Mouse (Mus musculus) thymus, postnatal 25 days (tissue): ENCODE results near the gene Rcn3.
"Not testable (repeated sequence)": the region's sequence is repeated elsewhere in the genome, so short reads cannot be mapped to it uniquely, and the experiment has no call there.

ENCODE experiments used
- DNase-seq: peaks from one replicate; pipeline ENCODE4 v3.0.0; 2022

Gene Rcn3

DNA sequence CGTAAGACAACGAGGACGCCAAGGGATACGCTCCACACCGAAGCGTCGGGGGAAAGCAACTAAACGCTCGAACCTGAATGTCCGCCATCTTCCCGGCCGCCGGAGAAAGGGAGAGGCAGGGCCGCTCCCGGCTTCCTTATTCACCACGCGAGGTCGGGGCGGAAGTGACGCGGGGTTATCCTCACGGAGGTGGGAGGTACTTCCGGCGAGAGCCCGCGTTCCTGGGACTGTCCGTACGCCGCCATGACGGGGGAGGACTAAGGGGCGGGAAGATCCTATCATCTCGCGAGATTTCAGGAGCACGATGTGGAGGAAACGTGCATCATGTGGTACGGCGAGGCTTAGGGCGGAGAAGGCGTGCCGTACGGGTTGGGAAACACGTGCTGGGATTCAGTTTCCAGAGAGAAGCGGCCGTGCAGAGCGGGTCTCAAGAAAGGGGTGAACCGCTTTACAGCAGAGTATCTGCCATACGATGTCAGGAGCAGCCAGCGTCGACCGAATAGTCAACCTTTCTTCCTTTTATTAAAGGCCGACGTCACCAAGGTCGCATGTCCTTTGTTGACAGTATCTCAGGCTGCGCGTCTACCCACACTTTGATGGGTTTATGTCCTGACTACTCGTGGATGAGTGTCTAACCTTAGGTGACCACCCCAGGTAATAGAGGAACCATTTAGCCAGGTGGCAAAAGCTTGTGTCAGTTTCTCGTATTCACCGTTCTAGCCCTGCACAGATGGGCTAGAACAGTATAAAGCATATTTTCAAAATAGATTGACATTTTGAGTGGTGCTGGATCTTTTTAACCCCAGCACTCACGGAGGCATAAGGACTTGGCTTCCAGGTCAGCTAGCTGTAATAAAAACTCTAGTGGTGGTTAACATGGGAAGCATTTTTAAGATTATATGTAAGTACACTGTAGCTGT is 32.5 kb upstream of the Rcn3 start, which contains the start of gene Rps11:
TSS of gene Rps11 (minus strand) at position 216 of the 920 bp plus-strand sequence.
- peak; percentile 98 for DNase-seq

GRCm38 (mm10) chr7:45123186-45123570 is 31.2 kb upstream of the Rcn3 start:
- peak; percentile 44 for DNase-seq

GRCm38 (mm10) chr7:45122561-45123185 is 30.7 kb upstream of the Rcn3 start:
- DNase-seq, result no peak

DNA sequence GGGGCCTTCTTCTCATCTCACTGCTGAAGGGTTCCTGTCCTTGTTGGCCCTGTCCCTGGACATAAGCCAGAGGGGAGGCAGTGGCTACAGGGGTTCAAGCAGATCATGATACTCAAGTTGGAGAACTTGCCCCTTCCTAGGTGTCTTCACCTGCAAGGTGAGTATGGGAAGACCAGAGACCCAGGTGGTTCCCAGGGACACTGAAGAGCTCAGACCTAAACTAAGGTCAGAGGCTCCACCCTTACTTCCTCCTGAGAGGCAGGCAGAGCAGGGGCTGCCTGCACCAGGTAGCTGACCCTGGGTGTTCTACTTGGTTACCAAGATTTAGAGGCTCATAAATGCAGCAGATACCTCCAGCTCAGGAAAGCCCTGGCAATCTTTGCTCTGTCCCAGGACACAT is 29.9 kb upstream of the Rcn3 start:
- DNase-seq, result peak; percentile 12

GRCm38 (mm10) chr7:45121404-45121803 is 29.4 kb upstream of the Rcn3 start:
- peak; percentile 87 for DNase-seq

DNA sequence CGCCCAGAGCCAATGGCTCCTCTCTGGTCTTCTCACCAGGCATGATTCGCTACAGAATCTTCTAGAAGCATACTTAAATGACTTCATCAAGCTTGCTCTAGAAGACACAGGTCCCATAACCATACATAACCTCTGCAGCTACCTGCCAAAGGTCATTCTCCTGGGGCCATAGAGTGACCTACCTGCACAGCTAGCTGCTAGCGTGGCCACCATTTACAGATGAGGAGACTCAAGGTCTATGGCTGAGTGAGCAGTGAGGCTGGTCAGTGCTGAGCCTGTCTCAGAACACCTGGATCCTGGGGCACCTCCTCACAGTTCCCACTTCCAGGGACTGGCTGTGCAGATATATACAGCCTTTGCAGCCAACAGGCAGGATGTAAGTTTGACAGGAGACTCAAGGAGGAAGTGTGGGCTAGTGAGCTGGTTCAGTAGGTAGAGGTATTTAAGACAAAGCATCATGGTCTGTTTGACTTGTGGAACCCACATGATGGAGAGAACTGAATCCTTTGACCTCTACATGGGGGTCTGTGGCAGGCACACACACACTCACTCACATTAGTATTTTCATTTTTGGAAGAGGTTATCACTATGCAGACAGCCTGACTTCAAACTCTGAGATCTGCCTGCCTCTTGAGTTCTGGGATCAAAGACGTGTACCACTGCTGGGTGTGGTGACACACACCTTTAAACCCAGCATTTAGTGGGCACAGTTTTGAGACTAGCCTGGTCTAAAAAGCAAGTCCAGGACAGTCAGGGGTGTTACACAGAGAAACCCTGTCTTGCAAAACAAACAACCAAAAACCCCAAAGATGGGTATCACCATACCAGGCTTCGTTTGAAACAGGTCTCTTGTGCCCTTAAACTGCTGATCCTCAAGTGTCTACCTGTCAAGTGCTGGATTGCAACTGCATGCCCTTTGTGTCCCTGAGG is 28.0 kb upstream of the Rcn3 start:
- DNase-seq, result peak; percentile 37

DNA sequence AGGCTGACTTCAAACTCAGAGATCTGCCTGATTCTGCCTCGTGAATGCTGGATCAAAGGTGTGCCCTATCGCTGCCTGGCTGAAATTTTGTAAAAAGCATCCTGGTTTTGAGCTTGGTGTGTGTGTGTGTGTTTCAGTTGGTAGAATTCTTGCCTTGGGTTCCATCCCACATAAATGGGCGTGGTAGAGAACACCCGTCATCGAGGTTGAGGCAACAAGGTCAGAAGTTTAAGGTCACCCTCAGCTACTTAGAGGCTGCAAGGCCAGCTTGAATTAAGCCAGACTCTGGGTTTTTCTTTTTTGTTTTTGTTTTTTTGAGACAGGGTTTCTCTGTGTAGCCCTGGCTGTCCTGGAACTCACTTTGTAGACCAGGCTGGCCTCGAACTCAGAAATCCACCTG is 26.3 kb upstream of the Rcn3 start:
- DNase-seq, result no peak

GRCm38 (mm10) chr7:45117566-45117965 is 25.5 kb upstream of the Rcn3 start:
- DNase-seq, result no peak

DNA sequence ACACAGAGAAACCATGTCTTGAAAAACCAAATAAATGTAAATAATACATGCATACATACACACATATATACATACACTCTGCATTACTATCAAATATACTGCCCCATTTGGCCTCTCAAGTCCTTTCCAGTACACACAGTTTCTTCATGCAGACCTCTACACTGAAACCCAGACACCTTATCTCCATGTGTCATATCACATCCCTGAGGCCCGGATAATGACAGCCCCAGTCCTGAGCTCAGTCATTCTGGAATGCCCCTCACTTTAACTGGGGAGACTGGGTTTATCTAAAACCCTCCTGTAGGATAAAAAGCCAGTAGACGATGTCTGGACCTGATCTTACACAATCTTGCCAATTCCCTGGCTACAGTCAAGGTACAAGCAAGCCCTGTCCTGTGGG is 21.5 kb upstream of the Rcn3 start:
- DNase-seq, result no peak

DNA sequence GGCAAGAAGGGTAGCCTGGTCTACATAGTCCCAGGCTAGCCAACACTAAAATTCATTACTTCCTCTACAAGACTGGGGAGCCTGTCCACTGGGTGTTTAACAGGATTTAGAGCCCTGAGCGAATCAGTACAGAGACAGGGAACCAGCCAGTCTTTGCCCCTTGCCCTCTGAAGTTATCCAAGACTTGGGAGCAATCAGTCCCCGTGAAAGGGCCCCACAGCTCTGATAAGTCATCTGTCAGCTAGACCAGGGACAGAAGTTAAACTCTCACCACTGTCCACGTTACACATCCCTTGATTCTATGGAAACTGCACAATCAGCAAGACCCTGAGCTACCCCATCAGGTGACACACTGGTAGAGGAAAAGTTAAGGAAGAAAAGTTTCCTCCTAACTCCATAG is 20.5 kb upstream of the Rcn3 start:
- DNase-seq, result no peak

GRCm38 (mm10) chr7:45111940-45112339 is 19.9 kb upstream of the Rcn3 start:
- DNase-seq, result no peak

- DNase-seq, result not testable (repeated sequence)
Measured at GRCm38 (mm10) chr7:45110089-45110488, 18.1 kb upstream of the Rcn3 start.

DNA sequence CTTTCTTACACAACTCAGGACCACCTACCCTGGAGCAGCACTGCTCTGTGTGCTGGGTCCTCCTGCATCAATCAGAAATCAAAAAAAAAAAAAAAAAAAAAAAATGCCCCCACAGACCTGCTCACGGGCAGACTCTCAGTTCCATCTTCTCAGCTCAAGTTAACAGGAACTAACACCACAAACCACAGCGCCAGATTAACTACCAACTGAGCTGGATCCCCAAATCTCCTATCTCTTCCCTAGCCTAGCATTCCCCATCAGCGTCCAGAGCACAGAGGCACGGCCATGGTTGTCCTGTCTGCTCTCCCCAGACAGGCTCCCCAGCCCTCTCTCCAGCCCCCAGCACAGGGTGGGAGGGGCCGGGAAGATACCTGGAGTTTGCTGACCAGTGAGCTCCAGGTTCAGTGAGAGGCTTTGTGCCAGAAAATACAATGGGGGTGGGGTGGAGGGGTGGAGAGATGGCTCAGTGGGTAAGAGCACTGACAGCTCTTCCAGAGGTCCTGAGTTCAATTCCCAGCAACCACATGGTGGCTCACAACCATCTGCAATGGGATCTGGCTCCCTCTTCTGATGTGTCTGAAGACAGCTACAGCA is 15.1 kb upstream of the Rcn3 start:
- DNase-seq, result no peak

GRCm38 (mm10) chr7:45106441-45106840 is 14.4 kb upstream of the Rcn3 start:
- DNase-seq, result no peak

DNA sequence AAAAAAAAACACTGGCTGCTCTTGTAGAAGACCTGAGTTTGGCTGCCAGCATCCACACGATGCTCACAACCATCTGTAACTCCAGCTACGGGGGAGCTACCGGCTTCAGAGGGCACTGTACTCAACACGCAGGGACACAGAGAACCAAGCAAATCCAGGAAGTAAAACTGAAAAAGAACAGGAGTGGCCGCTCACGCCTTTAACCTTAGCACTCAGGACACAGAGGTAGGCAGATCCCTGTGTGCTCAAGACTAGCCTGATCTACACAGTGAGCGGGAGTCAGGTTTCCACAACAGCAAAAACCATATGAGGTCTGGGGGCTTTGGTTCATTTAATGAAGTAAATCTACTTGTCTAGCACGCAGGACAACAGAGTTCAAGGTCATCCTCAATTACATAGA is 13.5 kb upstream of the Rcn3 start:
- no peak for DNase-seq

DNA sequence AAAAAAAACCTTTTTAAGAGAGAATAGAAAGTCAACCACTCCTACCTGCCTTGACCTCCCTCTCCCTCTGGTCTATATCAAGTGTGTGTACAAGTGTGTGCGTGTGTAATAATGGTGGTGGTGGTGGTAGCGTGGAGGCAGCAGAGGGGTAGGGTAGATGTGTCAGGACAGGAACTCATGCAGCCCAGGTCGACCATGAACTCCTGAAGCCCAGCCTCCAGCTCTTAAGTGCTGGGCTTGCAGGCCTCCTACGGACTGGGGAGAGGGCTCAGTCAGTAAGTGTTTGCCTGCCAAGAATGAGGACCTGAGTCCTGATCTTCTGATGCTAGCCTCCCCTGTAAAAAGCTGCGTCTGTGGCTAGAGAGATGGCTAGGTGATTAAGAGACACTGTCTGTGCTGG is 12.9 kb upstream of the Rcn3 start:
- no peak for DNase-seq

DNA sequence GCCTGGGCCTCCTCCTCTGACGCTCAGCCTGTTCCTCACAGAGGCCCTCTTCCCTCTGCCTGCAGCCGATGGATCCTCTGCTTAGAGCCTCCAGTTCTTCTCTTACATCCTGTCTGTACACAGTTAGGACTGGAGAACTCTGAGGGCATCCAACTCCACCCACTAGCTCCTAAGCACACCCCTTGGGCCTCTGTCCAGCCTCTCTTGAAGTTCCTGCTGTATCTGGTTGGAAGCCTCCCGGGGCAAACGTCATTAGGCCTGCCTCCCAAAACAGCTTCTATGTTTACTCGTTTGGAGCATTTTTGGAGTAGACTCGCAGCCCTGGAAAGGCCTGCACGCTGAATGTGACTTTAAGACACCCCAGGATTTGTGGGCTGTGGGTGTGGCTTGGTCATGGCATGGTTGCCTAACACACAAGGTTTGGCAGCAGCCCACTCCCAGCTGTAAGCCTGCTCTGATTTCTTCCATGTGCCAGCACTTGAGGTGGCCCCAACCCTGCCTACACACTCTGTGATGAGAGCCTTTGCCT is 11.7 kb upstream of the Rcn3 start, which contains the start of gene Fcgrt:
TSS of gene Fcgrt (minus strand) at position 200 of the 529 bp plus-strand sequence.
- no peak for DNase-seq

DNA sequence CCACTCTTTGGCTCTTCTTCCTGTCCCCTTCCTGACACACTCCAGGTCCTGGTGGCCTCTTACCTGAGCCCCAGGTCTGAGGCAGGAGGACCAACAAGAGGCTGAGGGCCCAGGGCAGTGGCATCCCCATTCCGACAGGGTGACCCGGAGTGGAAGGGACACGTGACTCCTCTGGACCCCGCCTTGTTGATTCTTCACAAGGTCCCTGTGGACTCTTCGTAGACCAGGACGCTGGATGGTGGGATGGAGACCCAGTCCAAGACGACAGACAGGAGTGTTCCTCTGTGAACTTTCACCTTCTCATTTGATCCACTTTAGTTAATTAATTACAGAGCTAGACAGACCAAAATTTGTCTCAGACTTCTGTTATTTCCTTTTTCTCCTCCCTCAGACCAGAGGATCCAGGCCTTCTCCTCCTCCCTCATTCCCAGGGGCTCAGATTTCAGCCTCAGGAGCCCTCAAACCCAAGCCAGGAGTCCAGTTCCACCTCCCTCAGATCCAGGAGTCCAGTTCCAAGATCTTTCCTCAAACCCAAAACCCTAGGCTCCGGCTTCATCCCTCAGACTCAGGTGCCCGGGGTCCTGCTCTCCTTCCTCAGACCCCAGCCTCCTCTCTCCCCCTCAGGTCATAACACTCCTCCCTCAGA is 11.0 kb upstream of the Rcn3 start:
- no peak for DNase-seq

DNA sequence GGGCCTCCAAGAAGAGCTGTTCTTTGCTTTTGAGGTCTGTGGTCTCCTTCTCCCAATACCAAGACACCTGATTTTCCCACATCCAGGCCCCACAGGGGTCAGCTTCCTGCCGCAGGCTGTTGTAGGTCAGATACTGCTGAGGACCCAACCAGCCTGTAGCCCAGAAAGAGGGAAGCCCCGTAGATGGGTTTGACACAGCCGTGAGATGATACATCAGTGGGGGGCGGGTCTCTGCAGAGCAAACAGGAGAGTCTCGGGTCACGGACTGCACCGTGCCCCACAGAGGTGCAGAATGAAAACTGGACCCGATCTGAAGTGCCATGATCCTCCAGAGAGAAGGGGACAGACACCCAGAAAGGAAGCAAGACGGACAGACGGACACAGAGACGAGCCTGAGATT is 10.4 kb upstream of the Rcn3 start:
- no peak for DNase-seq

- DNase-seq, result no peak
Measured at GRCm38 (mm10) chr7:45100046-45100445, 8.0 kb upstream of the Rcn3 start.

DNA sequence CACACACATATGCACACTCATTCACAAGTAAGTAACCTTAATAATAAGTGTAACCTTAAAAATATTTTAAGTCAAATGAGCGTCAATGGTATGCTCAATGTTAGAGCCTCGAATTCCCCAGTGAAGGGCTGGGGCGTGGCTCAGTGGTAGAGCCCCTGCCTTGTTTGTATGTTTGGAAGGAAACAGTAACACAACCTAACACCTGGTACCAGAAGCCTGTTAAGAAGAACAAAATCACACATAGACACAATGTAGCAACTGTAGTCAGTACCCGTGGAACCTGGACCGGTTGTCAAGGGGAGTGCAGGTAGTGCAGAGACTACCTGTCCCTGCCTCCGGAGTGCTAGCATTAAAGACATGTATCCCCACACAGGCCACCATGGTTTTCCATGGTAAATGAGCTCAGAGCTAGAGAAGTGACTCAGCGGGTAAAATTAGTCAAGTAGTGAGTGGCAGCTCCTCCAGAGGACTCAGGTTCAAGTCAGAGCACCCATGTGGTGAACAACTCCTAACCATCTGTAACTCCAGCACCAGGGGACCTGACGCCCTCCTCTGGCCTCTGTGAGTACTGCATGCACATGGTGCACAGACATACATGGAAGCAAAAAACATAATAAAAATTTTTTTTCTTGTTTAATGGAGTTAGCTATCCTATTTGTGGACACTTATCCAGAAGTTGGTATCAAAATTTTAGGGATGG is 6.7 kb upstream of the Rcn3 start:
- DNase-seq, result no peak
